Mouse (Mus musculus): ENCODE results near the gene Ltn1. TPM values are rescaled to one million over a fixed set of nuclear protein-coding genes. Genes with fewer than 3 reads are reported as not detected.

Gene Ltn1
- polyA plus RNA-seq (2014; fragmentation: Nextera tagmentation; extraction: Ambion mirVana): 34.0 and 37.8 TPM in 2 replicates

GRCm38 (mm10) chr16:87432033-87432814, at the start of gene Ltn1:
Gene Ltn1, minus strand, starts transcription at chr16:87432612.
- peak within 1 kb of the TSS; percentile 77 for H3K4me2 ChIP-seq (ENCODE audit: low read depth, low read length)
- H3K4me1 ChIP-seq (ENCODE audit: control insufficient read depth, insufficient read depth, low read length): peaks cover 5% of the 10 kb centered on the region; the same call in 1 of the 2 replicates
- peak within 1 kb of the TSS; percentile 93 for H3K4me3 ChIP-seq (ENCODE audit: low read depth, low read length)
- no peak within 1 kb of the TSS for H3K27ac ChIP-seq (ENCODE audit: low read depth, low read length)
- ATAC-seq (ENCODE audit: low read depth): peak; percentile 100
- WGBS: under 1% methylated on average over 56 of the region's 56 CpGs
- 0 out of 2 replicates have a peak, but pooled peaks cover 3% of the 10 kb centered on the region for H3K36me3 ChIP-seq (ENCODE audit: control insufficient read depth, insufficient read depth, low read length)
- no peaks in the 10 kb centered on the region for H3K9me3 ChIP-seq (ENCODE audit: control insufficient read depth, low read length)
- H3K9ac ChIP-seq (replicated peaks; ENCODE audit: low read depth, low read length): peak within 1 kb of the TSS; percentile 83
- H3K27me3 ChIP-seq (ENCODE audit: control insufficient read depth, insufficient read depth, low read length): no peaks in the 10 kb centered on the region

GRCm38 (mm10) chr16:87470579-87470978, 38.2 kb upstream of the Ltn1 start:
- Histone ChIP-seq H3K27me3 (ENCODE audit: control insufficient read depth, insufficient read depth, low read length) (no peaks in the 10 kb centered on the region), H3K4me1 (ENCODE audit: control insufficient read depth, insufficient read depth, low read length) (no peaks in the 10 kb centered on the region), H3K4me3 (ENCODE audit: low read depth, low read length) (no peak overlapping the region), H3K27ac (ENCODE audit: low read depth, low read length) (no peak overlapping the region), H3K36me3 (ENCODE audit: control insufficient read depth, insufficient read depth, low read length) (peaks cover 54% of the 10 kb centered on the region), H3K9ac (replicated peaks; ENCODE audit: low read depth, low read length) (no peak overlapping the region), H3K9me3 (ENCODE audit: control insufficient read depth, low read length) (no peaks in the 10 kb centered on the region), H3K4me2 (ENCODE audit: low read depth, low read length) (no peak overlapping the region)
- WGBS: 93% methylated on average over 4 of the region's 4 CpGs
- no peak for ATAC-seq (ENCODE audit: low read depth)

- no peaks in the 10 kb centered on the region for H3K9me3 ChIP-seq (ENCODE audit: control insufficient read depth, low read length)
- peaks cover 6% of the 10 kb centered on the region; the same call in 1 of the 2 replicates for H3K36me3 ChIP-seq (ENCODE audit: control insufficient read depth, insufficient read depth, low read length)
- no peak overlapping the region for H3K4me2 ChIP-seq (ENCODE audit: low read depth, low read length)
- H3K9ac ChIP-seq (replicated peaks; ENCODE audit: low read depth, low read length): no peak overlapping the region
- H3K4me3 ChIP-seq (ENCODE audit: low read depth, low read length): no peak overlapping the region
- H3K4me1 ChIP-seq (ENCODE audit: control insufficient read depth, insufficient read depth, low read length): peaks cover 14% of the 10 kb centered on the region
- no peak overlapping the region for H3K27ac ChIP-seq (ENCODE audit: low read depth, low read length)
- WGBS: 98% methylated on average over 3 of the region's 3 CpGs
- H3K27me3 ChIP-seq (ENCODE audit: control insufficient read depth, insufficient read depth, low read length): no peaks in the 10 kb centered on the region
- no peak for ATAC-seq (ENCODE audit: low read depth)
Measured at GRCm38 (mm10) chr16:87458752-87459151, 26.3 kb upstream of the Ltn1 start.

GRCm38 (mm10) chr16:87455180-87455611, 22.8 kb upstream of the Ltn1 start:
- no peaks in the 10 kb centered on the region for H3K9me3 ChIP-seq (ENCODE audit: control insufficient read depth, low read length)
- peaks cover 14% of the 10 kb centered on the region for H3K4me1 ChIP-seq (ENCODE audit: control insufficient read depth, insufficient read depth, low read length)
- 0% methylated on average over 35 of the region's 38 CpGs for WGBS
- no peaks in the 10 kb centered on the region for H3K27me3 ChIP-seq (ENCODE audit: control insufficient read depth, insufficient read depth, low read length)
- peak overlapping the region; percentile 79 for H3K27ac ChIP-seq (ENCODE audit: low read depth, low read length)
- H3K4me3 ChIP-seq (ENCODE audit: low read depth, low read length): peak overlapping the region; percentile 83
- peak overlapping the region; percentile 84 for H3K4me2 ChIP-seq (ENCODE audit: low read depth, low read length)
- no peak for ATAC-seq (ENCODE audit: low read depth)
- peak overlapping the region; percentile 89 for H3K9ac ChIP-seq (replicated peaks; ENCODE audit: low read depth, low read length)
- no peaks in the 10 kb centered on the region for H3K36me3 ChIP-seq (ENCODE audit: control insufficient read depth, insufficient read depth, low read length)

- Histone ChIP-seq H3K36me3 (ENCODE audit: control insufficient read depth, insufficient read depth, low read length) (no peaks in the 10 kb centered on the region), H3K27me3 (ENCODE audit: control insufficient read depth, insufficient read depth, low read length) (no peaks in the 10 kb centered on the region), H3K9ac (replicated peaks; ENCODE audit: low read depth, low read length) (peak within 1 kb of the TSS; percentile 89), H3K9me3 (ENCODE audit: control insufficient read depth, low read length) (no peaks in the 10 kb centered on the region), H3K4me1 (ENCODE audit: control insufficient read depth, insufficient read depth, low read length) (peaks cover 14% of the 10 kb centered on the region), H3K27ac (ENCODE audit: low read depth, low read length) (peak within 1 kb of the TSS; percentile 79), H3K4me3 (ENCODE audit: low read depth, low read length) (peak within 1 kb of the TSS; percentile 83), H3K4me2 (ENCODE audit: low read depth, low read length) (peak within 1 kb of the TSS; percentile 84)
- 8% methylated on average over 38 of the region's 45 CpGs for WGBS
- peak; percentile 99 for ATAC-seq (ENCODE audit: low read depth)
Measured at GRCm38 (mm10) chr16:87454419-87455179, 22.2 kb upstream of the Ltn1 start, which contains the start of gene Usp16. Gene Usp16, plus strand, starts transcription at chr16:87454703.

- Histone ChIP-seq H3K27ac (ENCODE audit: low read depth, low read length) (no peak overlapping the region), H3K4me2 (ENCODE audit: low read depth, low read length) (no peak overlapping the region), H3K36me3 (ENCODE audit: control insufficient read depth, insufficient read depth, low read length) (no peaks in the 10 kb centered on the region), H3K4me3 (ENCODE audit: low read depth, low read length) (no peak overlapping the region), H3K9me3 (ENCODE audit: control insufficient read depth, low read length) (no peaks in the 10 kb centered on the region), H3K4me1 (ENCODE audit: control insufficient read depth, insufficient read depth, low read length) (peaks cover 14% of the 10 kb centered on the region), H3K9ac (replicated peaks; ENCODE audit: low read depth, low read length) (no peak overlapping the region), H3K27me3 (ENCODE audit: control insufficient read depth, insufficient read depth, low read length) (no peaks in the 10 kb centered on the region)
- WGBS: 88% methylated on average over 2 of the region's 2 CpGs
- ATAC-seq (ENCODE audit: low read depth): no peak
Measured at GRCm38 (mm10) chr16:87453226-87453625, 20.8 kb upstream of the Ltn1 start.

GRCm38 (mm10) chr16:87445528-87445927, 13.1 kb upstream of the Ltn1 start:
- Histone ChIP-seq H3K36me3 (ENCODE audit: control insufficient read depth, insufficient read depth, low read length) (no peaks in the 10 kb centered on the region), H3K4me1 (ENCODE audit: control insufficient read depth, insufficient read depth, low read length) (peaks cover 8% of the 10 kb centered on the region; the same call in 1 of the 2 replicates), H3K4me2 (ENCODE audit: low read depth, low read length) (no peak overlapping the region), H3K27ac (ENCODE audit: low read depth, low read length) (no peak overlapping the region), H3K9ac (replicated peaks; ENCODE audit: low read depth, low read length) (no peak overlapping the region), H3K9me3 (ENCODE audit: control insufficient read depth, low read length) (no peaks in the 10 kb centered on the region), H3K27me3 (ENCODE audit: control insufficient read depth, insufficient read depth, low read length) (no peaks in the 10 kb centered on the region), H3K4me3 (ENCODE audit: low read depth, low read length) (no peak overlapping the region)
- ATAC-seq (ENCODE audit: low read depth): no peak
- 93% methylated on average over 3 of the region's 3 CpGs for WGBS

GRCm38 (mm10) chr16:87445110-87445509, 12.7 kb upstream of the Ltn1 start:
- Histone ChIP-seq H3K27ac (ENCODE audit: low read depth, low read length) (no peak overlapping the region), H3K9me3 (ENCODE audit: control insufficient read depth, low read length) (no peaks in the 10 kb centered on the region), H3K4me1 (ENCODE audit: control insufficient read depth, insufficient read depth, low read length) (peaks cover 8% of the 10 kb centered on the region; the same call in 1 of the 2 replicates), H3K27me3 (ENCODE audit: control insufficient read depth, insufficient read depth, low read length) (no peaks in the 10 kb centered on the region), H3K36me3 (ENCODE audit: control insufficient read depth, insufficient read depth, low read length) (no peaks in the 10 kb centered on the region), H3K4me2 (ENCODE audit: low read depth, low read length) (no peak overlapping the region), H3K9ac (replicated peaks; ENCODE audit: low read depth, low read length) (no peak overlapping the region), H3K4me3 (ENCODE audit: low read depth, low read length) (no peak overlapping the region)
- ATAC-seq (ENCODE audit: low read depth): no peak

GRCm38 (mm10) chr16:87444071-87444470, 11.7 kb upstream of the Ltn1 start:
- Histone ChIP-seq H3K4me2 (ENCODE audit: low read depth, low read length) (no peak overlapping the region), H3K27me3 (ENCODE audit: control insufficient read depth, insufficient read depth, low read length) (no peaks in the 10 kb centered on the region), H3K4me3 (ENCODE audit: low read depth, low read length) (no peak overlapping the region), H3K27ac (ENCODE audit: low read depth, low read length) (no peak overlapping the region), H3K9ac (replicated peaks; ENCODE audit: low read depth, low read length) (no peak overlapping the region), H3K36me3 (ENCODE audit: control insufficient read depth, insufficient read depth, low read length) (no peaks in the 10 kb centered on the region), H3K4me1 (ENCODE audit: control insufficient read depth, insufficient read depth, low read length) (peaks cover 12% of the 10 kb centered on the region), H3K9me3 (ENCODE audit: control insufficient read depth, low read length) (no peaks in the 10 kb centered on the region)
- 63% methylated on average over 1 of the region's 1 CpGs for WGBS
- ATAC-seq (ENCODE audit: low read depth): no peak

Data from neural tube, embryonic 14.5 days (tissue).